Mouse (Mus musculus) midbrain, embryonic 11.5 days (tissue): ENCODE data around the gene 6030408B16Rik. TPM values are rescaled to one million over a fixed set of nuclear protein-coding genes. Genes with fewer than 3 reads are reported as not detected.

Experiments used
- ATAC-seq: fragments of 200-750 bp; cut with Nextera tagmentation; 2 replicates; pipeline ENCODE4 v1.8.0; 2017; ENCODE audit warnings: moderate TSS enrichment, moderate library complexity; ENCODE audit not compliant: low FRiP score
- DNase-seq: peaks from one replicate; pipeline ENCODE4 v3.0.0; 2015; ENCODE audit warnings: low spot score; ENCODE audit errors: missing footprints
- H3K27ac ChIP-seq: fragments of 300-500 bp; sonication (generic); 2 replicates; pipeline ENCODE4 v1.5.1; 2014; ENCODE audit warnings: low read depth, low read length
- H3K27me3 ChIP-seq: fragments of 300-500 bp; sonication (generic); 2 replicates; pipeline ENCODE4 v1.6.1; 2014; ENCODE audit warnings: mild to moderate bottlenecking, low read length, moderate library complexity, mixed read lengths; ENCODE audit not compliant: control insufficient read depth, insufficient read depth
- H3K36me3 ChIP-seq: fragments of 300-500 bp; sonication (generic); 2 replicates; pipeline ENCODE4 v1.6.1; 2014; ENCODE audit warnings: mild to moderate bottlenecking, low read length, moderate library complexity, mixed read lengths; ENCODE audit not compliant: control insufficient read depth, insufficient read depth
- H3K4me1 ChIP-seq: fragments of 300-500 bp; sonication (generic); 2 replicates; pipeline ENCODE4 v1.6.1; 2014; ENCODE audit warnings: low read length; ENCODE audit not compliant: control insufficient read depth, insufficient read depth
- H3K4me2 ChIP-seq: fragments of 300-500 bp; sonication (generic); 2 replicates; pipeline ENCODE4 v1.6.1; 2014; ENCODE audit warnings: mild to moderate bottlenecking, moderate library complexity
- H3K4me3 ChIP-seq: fragments of 300-500 bp; sonication (generic); 2 replicates; pipeline ENCODE4 v1.5.1; 2014; ENCODE audit warnings: low read depth, low read length
- H3K9ac ChIP-seq: fragments of 300-500 bp; sonication (generic); 2 replicates; pipeline ENCODE4 v1.6.1; 2014; ENCODE audit warnings: low read length
- H3K9me3 ChIP-seq: fragments of 300-500 bp; sonication (generic); 2 replicates; pipeline ENCODE4 v1.6.1; 2016; ENCODE audit warnings: low read length; ENCODE audit not compliant: control insufficient read depth
- WGBS: fragments of 180-500 bp; shearing (Covaris S2); extraction: QIAGEN DNeasy Blood & Tissue Kit; methylation state at CpG from one replicate; pipeline ENCODE4 v1.1.7; 2014; 5-methylcytosine and 5-hydroxymethylcytosine counted together
- polyA plus RNA-seq: library from polyadenylated mRNA; unstranded; fragments of >200 nt; fragmentation: Nextera tagmentation; extraction: Ambion mirVana; gene quantifications from 2 replicates; pipeline ENCODE4 v1.2.1, GENCODE M21; 2014

The 6030408B16Rik gene
- polyA plus RNA-seq, 1 experiment from 2014 or later = not detected

- H3K4me1 ChIP-seq = peaks cover 10% of the 10 kb centered on the region
Observed at GRCm38 (mm10) chr15:101262502-101262901, 30.5 kb upstream of the 6030408B16Rik start.

GRCm38 (mm10) chr15:101266132-101266963, 26.7 kb upstream of the 6030408B16Rik start:
- ATAC-seq = peak; percentile 54
- H3K4me1 ChIP-seq = peaks cover 10% of the 10 kb centered on the region
- peaks cover 19% of the 10 kb centered on the region for H3K27me3 ChIP-seq
- H3K4me2 ChIP-seq = peak overlapping the region; percentile 85
- H3K4me3 ChIP-seq = peak overlapping the region; percentile 44
- no peak overlapping the region for H3K27ac ChIP-seq
- DNase-seq = peak; percentile 93
- under 1% methylated on average over 46 of the region's 57 CpGs for WGBS
- H3K9ac ChIP-seq = peak overlapping the region; percentile 47
- no peaks in the 10 kb centered on the region for H3K9me3 ChIP-seq
- H3K36me3 ChIP-seq = no peaks in the 10 kb centered on the region

More at GRCm38 (mm10) chr15:101262502-101262901, 30.5 kb upstream of the 6030408B16Rik start:
- ATAC-seq (no peak), DNase-seq (no peak)
- no peaks in the 10 kb centered on the region for H3K9me3 ChIP-seq
- no peak overlapping the region for H3K4me3 ChIP-seq
- no peaks in the 10 kb centered on the region; the same call in 1 of the 2 replicates for H3K36me3 ChIP-seq
- H3K9ac ChIP-seq = no peak overlapping the region
- peaks cover 16% of the 10 kb centered on the region for H3K27me3 ChIP-seq
- H3K27ac ChIP-seq = no peak overlapping the region
- 63% methylated on average over 5 of the region's 5 CpGs for WGBS
- no peak overlapping the region for H3K4me2 ChIP-seq

- H3K4me1 ChIP-seq = peaks cover 10% of the 10 kb centered on the region
- WGBS = 6% methylated on average over 25 of the region's 25 CpGs
- peak overlapping the region; percentile 85 for H3K4me2 ChIP-seq
- no peaks in the 10 kb centered on the region for H3K36me3 ChIP-seq
- H3K4me3 ChIP-seq = peak overlapping the region; percentile 44
- no peak for ATAC-seq
- peak overlapping the region; percentile 47; the same call in 1 of the 2 replicates for H3K9ac ChIP-seq
- no peaks in the 10 kb centered on the region for H3K9me3 ChIP-seq
- DNase-seq = peak; percentile 90
- peaks cover 19% of the 10 kb centered on the region for H3K27me3 ChIP-seq
- H3K27ac ChIP-seq = no peak overlapping the region
Observed at GRCm38 (mm10) chr15:101267053-101268032, 25.7 kb upstream of the 6030408B16Rik start.

- Histone ChIP-seq H3K27me3 (peaks cover 19% of the 10 kb centered on the region), H3K4me3 (no peak overlapping the region), H3K9me3 (no peaks in the 10 kb centered on the region), H3K9ac (no peak overlapping the region), H3K4me1 (peaks cover 10% of the 10 kb centered on the region), H3K4me2 (no peak overlapping the region), H3K36me3 (no peaks in the 10 kb centered on the region), H3K27ac (no peak overlapping the region)
- no peak for DNase-seq
- 90% methylated on average over 29 of the region's 29 CpGs for WGBS
- no peak for ATAC-seq
Observed at GRCm38 (mm10) chr15:101270101-101270820, 22.8 kb upstream of the 6030408B16Rik start.

GRCm38 (mm10) chr15:101271107-101271506, 21.9 kb upstream of the 6030408B16Rik start:
- Histone ChIP-seq H3K27me3 (peaks cover 17% of the 10 kb centered on the region), H3K4me1 (peaks cover 8% of the 10 kb centered on the region), H3K4me3 (no peak overlapping the region), H3K9ac (no peak overlapping the region), H3K4me2 (no peak overlapping the region), H3K9me3 (no peaks in the 10 kb centered on the region), H3K27ac (no peak overlapping the region), H3K36me3 (no peaks in the 10 kb centered on the region)
- WGBS = 61% methylated on average over 3 of the region's 3 CpGs
- ATAC-seq (no peak), DNase-seq (no peak)

- Histone ChIP-seq H3K4me1 (peaks cover 4% of the 10 kb centered on the region), H3K27me3 (peaks cover 13% of the 10 kb centered on the region), H3K4me3 (no peak overlapping the region), H3K36me3 (no peaks in the 10 kb centered on the region), H3K27ac (no peak overlapping the region), H3K9ac (no peak overlapping the region), H3K9me3 (no peaks in the 10 kb centered on the region), H3K4me2 (no peak overlapping the region)
- WGBS = 88% methylated on average over 15 of the region's 15 CpGs
- DNase-seq = no peak
- no peak for ATAC-seq
Observed at GRCm38 (mm10) chr15:101271513-101271912, 21.5 kb upstream of the 6030408B16Rik start.

- no peak overlapping the region for H3K4me2 ChIP-seq
- 87% methylated on average over 6 of the region's 6 CpGs for WGBS
Observed at GRCm38 (mm10) chr15:101274380-101274779, 18.6 kb upstream of the 6030408B16Rik start.

GRCm38 (mm10) chr15:101277351-101277899, 15.6 kb upstream of the 6030408B16Rik start:
- DNase-seq (no peak), ATAC-seq (peak; percentile 81)
- Histone ChIP-seq H3K9me3 (no peaks in the 10 kb centered on the region), H3K27ac (peak overlapping the region; percentile 15; the same call in 1 of the 2 replicates), H3K27me3 (no peaks in the 10 kb centered on the region), H3K4me3 (no peak overlapping the region), H3K4me1 (peaks cover 5% of the 10 kb centered on the region; the same call in 1 of the 2 replicates), H3K4me2 (no peak overlapping the region), H3K9ac (no peak overlapping the region), H3K36me3 (no peaks in the 10 kb centered on the region)
- 14% methylated on average over 11 of the region's 11 CpGs for WGBS

More at GRCm38 (mm10) chr15:101274380-101274779, 18.6 kb upstream of the 6030408B16Rik start:
- Histone ChIP-seq H3K9me3 (no peaks in the 10 kb centered on the region), H3K9ac (no peak overlapping the region), H3K27ac (no peak overlapping the region), H3K27me3 (no peaks in the 10 kb centered on the region), H3K4me1 (peaks cover 5% of the 10 kb centered on the region; the same call in 1 of the 2 replicates), H3K4me3 (no peak overlapping the region), H3K36me3 (no peaks in the 10 kb centered on the region)
- no peak for DNase-seq
- ATAC-seq = no peak
